Mouse (Mus musculus) heart, adult 2 months (tissue): ENCODE data around the gene Nwd2.

ENCODE experiments used
- CTCF ChIP-seq: fragments of 200-600 bp; IDR thresholded peaks from 2 replicates; pipeline ENCODE4 v1.8.1; 2022; ENCODE audit warnings: antibody characterized with exemption, mild to moderate bottlenecking, moderate library complexity
- EP300 ChIP-seq: fragments of 200-500 bp; IDR thresholded peaks from 2 replicates; pipeline ENCODE4 v1.6.1; 2011; ENCODE audit warnings: low read depth, low read length, control low read depth; ENCODE audit not compliant: insufficient read depth
- POLR2A ChIP-seq: fragments of 200-500 bp; IDR thresholded peaks from 2 replicates; pipeline ENCODE4 v1.6.1; 2011; ENCODE audit warnings: mild to moderate bottlenecking, low read depth, low read length, control low read depth; ENCODE audit not compliant: insufficient read depth

DNA sequence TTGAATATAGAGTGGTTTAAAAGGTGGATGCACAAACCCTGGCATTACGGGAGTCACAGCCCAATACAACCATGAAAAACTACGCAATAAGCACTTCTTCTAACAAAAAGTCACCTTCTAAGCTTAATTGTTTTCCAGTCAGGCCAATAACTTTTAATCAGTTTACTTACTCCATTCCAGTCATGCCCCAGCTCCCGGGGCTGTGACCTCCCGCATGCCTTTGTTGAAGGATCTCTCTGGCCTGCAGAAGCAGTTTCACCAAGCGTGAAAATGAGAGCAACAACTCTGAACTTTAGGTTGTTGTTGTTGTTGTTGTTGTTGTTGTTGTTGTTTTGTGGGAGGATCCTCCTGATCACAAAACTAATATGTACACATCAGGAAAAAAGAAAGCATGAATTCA lies 185.1 kb downstream of the Nwd2 start:
- TF ChIP-seq EP300 (no peak), POLR2A (no peak), CTCF (no peak)
